Mouse (Mus musculus) right cerebral cortex, postnatal 4 days (tissue): ENCODE results near the gene Bpifb9b.
"Not testable (repeated sequence)": the region's sequence is repeated elsewhere in the genome, so short reads cannot be mapped to it uniquely, and the experiment has no call there.

Experiments used
- DNase-seq: peaks from one replicate; pipeline ENCODE4 v3.0.0-alpha.2; 2022

Gene Bpifb9b

GRCm38 (mm10) chr2:154306927-154307326 lies at the start of gene Bpifb9b:
Gene Bpifb9b (plus strand): TSS chr2:154307227.
- not testable (repeated sequence) for DNase-seq

GRCm38 (mm10) chr2:154257554-154257953 lies 49.5 kb upstream of the Bpifb9b start, which contains the start of gene Bpifb9a:
Gene Bpifb9a (plus strand): TSS chr2:154257854.
- DNase-seq, result not testable (repeated sequence)

GRCm38 (mm10) chr2:154264397-154264796 lies 42.6 kb upstream of the Bpifb9b start:
- DNase-seq, result not testable (repeated sequence)

GRCm38 (mm10) chr2:154291866-154292265 lies 15.2 kb upstream of the Bpifb9b start:
- not testable (repeated sequence) for DNase-seq

- DNase-seq, result no peak
Measured at GRCm38 (mm10) chr2:154292833-154293232, 14.2 kb upstream of the Bpifb9b start.

- peak; percentile 44 for DNase-seq
Measured at GRCm38 (mm10) chr2:154294746-154295145, 12.3 kb upstream of the Bpifb9b start.

- DNase-seq, result peak; percentile 73
Measured at GRCm38 (mm10) chr2:154300496-154300895, 6.5 kb upstream of the Bpifb9b start.

GRCm38 (mm10) chr2:154301763-154302162 lies 5.3 kb upstream of the Bpifb9b start:
- DNase-seq, result no peak

- DNase-seq, result not testable (repeated sequence)
Measured at GRCm38 (mm10) chr2:154304604-154305003, 2.4 kb upstream of the Bpifb9b start.

- DNase-seq, result not testable (repeated sequence)
Measured at GRCm38 (mm10) chr2:154313771-154314170, 6.7 kb downstream of the Bpifb9b start.

- no peak for DNase-seq
Measured at GRCm38 (mm10) chr2:154326852-154327251, 19.8 kb downstream of the Bpifb9b start.

GRCm38 (mm10) chr2:154335572-154335971 lies 28.5 kb downstream of the Bpifb9b start:
- no peak for DNase-seq

- DNase-seq, result no peak
Measured at GRCm38 (mm10) chr2:154338161-154338560, 31.1 kb downstream of the Bpifb9b start.

- DNase-seq, result no peak
Measured at GRCm38 (mm10) chr2:154339356-154339755, 32.3 kb downstream of the Bpifb9b start.

GRCm38 (mm10) chr2:154348152-154348551 lies 41.1 kb downstream of the Bpifb9b start:
- DNase-seq, result no peak

GRCm38 (mm10) chr2:154354000-154354425 lies 47.0 kb downstream of the Bpifb9b start:
- not testable (repeated sequence) for DNase-seq

GRCm38 (mm10) chr2:154367510-154367909 lies 60.5 kb downstream of the Bpifb9b start:
- no peak for DNase-seq
